Mouse (Mus musculus): Measurements from ENCODE around the gene Ffar1.

DNA sequence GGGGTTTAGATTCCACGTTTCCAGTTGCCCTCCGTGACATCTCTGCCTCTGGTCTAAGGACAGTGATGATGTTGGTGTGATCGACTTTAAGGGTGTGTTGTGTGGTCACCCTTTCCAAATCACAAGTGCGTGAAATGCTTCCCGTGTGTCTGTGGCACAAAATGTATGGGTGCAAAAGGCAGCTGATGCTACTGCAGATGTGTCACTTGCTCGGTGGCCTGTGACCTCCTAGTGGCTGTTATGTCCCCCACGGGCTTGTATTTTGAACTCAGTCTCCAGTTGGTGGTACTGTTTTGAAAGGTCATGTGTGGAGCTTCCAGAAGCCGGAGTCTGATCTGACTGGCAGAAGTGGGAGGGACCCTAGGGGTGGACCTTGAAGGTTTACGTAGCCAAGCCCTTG is 30.4 kb upstream of the Ffar1 start:
- TF ChIP-seq CTCF (IDR thresholded peaks at IDR 0.05; ENCODE audit: borderline replicate concordance, control insufficient read depth, extremely low read depth, insufficient read depth, low read length, poor library complexity) (no peak), POLR2A (IDR thresholded peaks at IDR 0.05; ENCODE audit: control insufficient read depth, extremely low read depth, insufficient read depth, low read length, poor library complexity) (no peak)
